Mouse (Mus musculus): ENCODE data around the gene Slc2a1.

Gene Slc2a1

GRCm38 (mm10) chr4:119157891-119158290, 49.4 kb downstream of the Slc2a1 start:
- H3K4me3 ChIP-seq (replicated peaks; ENCODE audit: low read length): no peak overlapping the region
- H3K36me3 ChIP-seq (ENCODE audit: insufficient read depth, low read length): no peaks in the 10 kb centered on the region
- TF ChIP-seq CTCF (conservative IDR thresholded peaks at IDR 0.05; ENCODE audit: low read length) (no peak), NANOG (IDR thresholded peaks at IDR 0.05; ENCODE audit: borderline replicate concordance, low read length) (no peak), POU5F1 (IDR thresholded peaks at IDR 0.05; ENCODE audit: borderline replicate concordance, low read length) (no peak)
- peaks cover 2% of the 10 kb centered on the region; the same call in 1 of the 2 replicates for H3K27me3 ChIP-seq (ENCODE audit: insufficient read depth, low read length)
- no peaks in the 10 kb centered on the region for H3K4me1 ChIP-seq (replicated peaks; ENCODE audit: low read depth, low read length)
- no peaks in the 10 kb centered on the region for H3K9me3 ChIP-seq (ENCODE audit: low read length)

GRCm38 (mm10) chr4:119161358-119161757, 52.8 kb downstream of the Slc2a1 start:
- Histone ChIP-seq H3K4me3 (replicated peaks; ENCODE audit: low read length) (no peak overlapping the region), H3K36me3 (ENCODE audit: insufficient read depth, low read length) (no peaks in the 10 kb centered on the region), H3K4me1 (replicated peaks; ENCODE audit: low read depth, low read length) (peaks cover 6% of the 10 kb centered on the region), H3K9me3 (ENCODE audit: low read length) (no peaks in the 10 kb centered on the region), H3K27me3 (ENCODE audit: insufficient read depth, low read length) (no peaks in the 10 kb centered on the region)
- TF ChIP-seq POU5F1 (IDR thresholded peaks at IDR 0.05; ENCODE audit: borderline replicate concordance, low read length) (no peak), CTCF (conservative IDR thresholded peaks at IDR 0.05; ENCODE audit: low read length) (no peak), NANOG (IDR thresholded peaks at IDR 0.05; ENCODE audit: borderline replicate concordance, low read length) (no peak)

DNA sequence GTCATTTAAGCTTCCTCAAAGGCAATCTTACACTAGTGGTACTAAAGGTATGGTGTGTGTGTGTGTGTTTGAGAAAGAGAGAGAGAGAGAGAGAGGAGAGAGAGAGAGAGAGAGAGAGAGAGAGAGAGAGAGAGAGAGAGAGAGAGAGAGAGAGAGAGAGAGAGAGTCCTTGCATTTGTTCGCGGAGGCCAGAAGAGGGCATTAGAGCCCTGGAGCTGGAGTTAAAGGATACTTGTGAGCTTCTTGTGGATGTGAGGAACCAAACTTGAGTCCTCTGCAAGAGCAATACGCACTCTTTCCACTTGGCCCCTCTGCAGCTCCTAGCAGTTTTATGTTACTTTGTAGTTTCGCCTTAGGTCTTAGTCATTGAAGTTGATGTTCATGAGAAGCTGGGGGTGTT, 54.5 kb downstream of the Slc2a1 start:
- TF ChIP-seq POU5F1 (IDR thresholded peaks at IDR 0.05; ENCODE audit: borderline replicate concordance, low read length) (no peak), NANOG (IDR thresholded peaks at IDR 0.05; ENCODE audit: borderline replicate concordance, low read length) (no peak), CTCF (conservative IDR thresholded peaks at IDR 0.05; ENCODE audit: low read length) (no peak)

DNA sequence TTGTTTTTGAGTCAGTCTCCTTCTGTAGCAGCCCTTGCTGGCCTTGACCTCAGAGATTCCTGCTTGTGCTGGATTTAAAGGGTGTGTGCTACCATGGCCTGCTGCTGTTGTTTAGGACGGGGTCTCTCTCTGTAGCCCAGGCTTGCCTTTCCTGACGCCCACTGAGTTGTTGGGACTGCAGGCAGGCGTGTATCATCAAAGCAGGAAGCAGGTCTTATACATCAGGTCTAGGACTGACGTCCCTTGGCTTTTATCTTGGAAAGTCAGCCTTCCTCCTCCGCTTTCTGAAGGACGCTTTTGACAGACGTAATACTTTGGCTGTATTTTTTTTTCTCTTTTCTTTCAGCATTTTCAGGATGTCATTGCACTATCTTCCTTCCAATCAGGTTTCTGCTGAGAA, 57.4 kb downstream of the Slc2a1 start:
- Histone ChIP-seq H3K4me1 (replicated peaks; ENCODE audit: low read depth, low read length) (peaks cover 34% of the 10 kb centered on the region), H3K27me3 (ENCODE audit: insufficient read depth, low read length) (no peaks in the 10 kb centered on the region), H3K9me3 (ENCODE audit: low read length) (no peaks in the 10 kb centered on the region), H3K4me3 (replicated peaks; ENCODE audit: low read length) (no peak overlapping the region), H3K36me3 (ENCODE audit: insufficient read depth, low read length) (peaks cover 20% of the 10 kb centered on the region)
- TF ChIP-seq POU5F1 (IDR thresholded peaks at IDR 0.05; ENCODE audit: borderline replicate concordance, low read length) (no peak), NANOG (IDR thresholded peaks at IDR 0.05; ENCODE audit: borderline replicate concordance, low read length) (no peak), CTCF (conservative IDR thresholded peaks at IDR 0.05; ENCODE audit: low read length) (no peak)

More for the DNA sequence above, 54.5 kb downstream of the Slc2a1 start:
- Histone ChIP-seq H3K36me3 (ENCODE audit: insufficient read depth, low read length) (no peaks in the 10 kb centered on the region), H3K4me1 (replicated peaks; ENCODE audit: low read depth, low read length) (peaks cover 16% of the 10 kb centered on the region), H3K27me3 (ENCODE audit: insufficient read depth, low read length) (no peaks in the 10 kb centered on the region), H3K4me3 (replicated peaks; ENCODE audit: low read length) (no peak overlapping the region), H3K9me3 (ENCODE audit: low read length) (no peaks in the 10 kb centered on the region)

DNA sequence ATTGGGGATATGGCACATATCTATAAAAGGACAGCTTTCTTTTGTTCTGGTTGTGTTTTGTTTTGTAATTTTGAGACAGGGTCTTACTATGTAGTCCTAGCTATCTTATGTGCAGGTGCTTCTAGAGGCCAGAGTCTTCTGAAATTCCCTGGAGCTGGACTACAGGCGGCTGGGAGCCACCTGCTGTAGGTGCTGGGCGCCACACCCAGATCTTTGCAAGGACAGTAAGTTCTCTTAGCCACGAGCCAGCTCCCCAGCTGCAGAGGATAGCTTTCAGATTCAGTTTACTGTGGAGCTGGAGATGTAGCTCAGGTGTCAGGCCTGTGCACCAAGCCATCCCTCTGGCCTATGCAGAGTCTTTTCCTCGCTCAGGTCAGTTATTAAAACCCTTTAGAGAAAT, 58.6 kb downstream of the Slc2a1 start:
- TF ChIP-seq CTCF (conservative IDR thresholded peaks at IDR 0.05; ENCODE audit: low read length): no peak
- H3K4me3 ChIP-seq (replicated peaks; ENCODE audit: low read length): no peak overlapping the region
- H3K36me3 ChIP-seq (ENCODE audit: insufficient read depth, low read length): peaks cover 20% of the 10 kb centered on the region
- no peaks in the 10 kb centered on the region; the same call in 1 of the 2 replicates for H3K27me3 ChIP-seq (ENCODE audit: insufficient read depth, low read length)
- no peaks in the 10 kb centered on the region for H3K9me3 ChIP-seq (ENCODE audit: low read length)
- H3K4me1 ChIP-seq (replicated peaks; ENCODE audit: low read depth, low read length): peaks cover 34% of the 10 kb centered on the region

DNA sequence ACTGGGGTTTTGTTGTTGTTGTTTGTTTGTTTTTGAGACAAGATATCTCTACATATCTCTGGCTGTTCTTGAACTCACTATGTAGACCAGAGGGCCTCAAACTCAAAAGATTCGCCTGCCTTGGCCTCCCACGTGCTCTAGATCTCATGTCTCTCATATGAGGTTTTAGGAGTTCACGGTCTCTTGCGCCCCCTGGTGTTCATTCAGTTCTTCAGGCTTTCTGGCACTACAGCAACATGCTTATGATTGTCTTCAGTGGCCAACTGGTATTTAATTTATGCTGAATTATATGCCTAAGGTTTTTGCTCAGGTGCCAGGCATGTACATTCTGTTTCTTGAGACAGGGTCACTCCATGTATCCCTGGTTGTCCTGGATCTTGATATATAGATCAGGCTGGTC, 59.2 kb downstream of the Slc2a1 start:
- H3K27me3 ChIP-seq (ENCODE audit: insufficient read depth, low read length): no peaks in the 10 kb centered on the region; the same call in 1 of the 2 replicates
- H3K4me3 ChIP-seq (replicated peaks; ENCODE audit: low read length): no peak overlapping the region
- no peak for TF ChIP-seq NANOG (IDR thresholded peaks at IDR 0.05; ENCODE audit: borderline replicate concordance, low read length)
- peak; percentile 80 for TF ChIP-seq CTCF (conservative IDR thresholded peaks at IDR 0.05; ENCODE audit: low read length)

GRCm38 (mm10) chr4:119172919-119173650, 64.6 kb downstream of the Slc2a1 start:
- Histone ChIP-seq H3K27me3 (ENCODE audit: insufficient read depth, low read length) (no peaks in the 10 kb centered on the region; the same call in 1 of the 2 replicates), H3K4me3 (replicated peaks; ENCODE audit: low read length) (peak overlapping the region; percentile 91), H3K36me3 (ENCODE audit: insufficient read depth, low read length) (peaks cover 20% of the 10 kb centered on the region), H3K4me1 (replicated peaks; ENCODE audit: low read depth, low read length) (peaks cover 32% of the 10 kb centered on the region), H3K9me3 (ENCODE audit: low read length) (no peaks in the 10 kb centered on the region)
- TF ChIP-seq CTCF (conservative IDR thresholded peaks at IDR 0.05; ENCODE audit: low read length) (no peak), NANOG (IDR thresholded peaks at IDR 0.05; ENCODE audit: borderline replicate concordance, low read length) (no peak), POU5F1 (IDR thresholded peaks at IDR 0.05; ENCODE audit: borderline replicate concordance, low read length) (no peak)

More for the DNA sequence above, 59.2 kb downstream of the Slc2a1 start:
- H3K36me3 ChIP-seq (ENCODE audit: insufficient read depth, low read length): peaks cover 20% of the 10 kb centered on the region
- no peaks in the 10 kb centered on the region for H3K9me3 ChIP-seq (ENCODE audit: low read length)
- H3K4me1 ChIP-seq (replicated peaks; ENCODE audit: low read depth, low read length): peaks cover 35% of the 10 kb centered on the region

DNA sequence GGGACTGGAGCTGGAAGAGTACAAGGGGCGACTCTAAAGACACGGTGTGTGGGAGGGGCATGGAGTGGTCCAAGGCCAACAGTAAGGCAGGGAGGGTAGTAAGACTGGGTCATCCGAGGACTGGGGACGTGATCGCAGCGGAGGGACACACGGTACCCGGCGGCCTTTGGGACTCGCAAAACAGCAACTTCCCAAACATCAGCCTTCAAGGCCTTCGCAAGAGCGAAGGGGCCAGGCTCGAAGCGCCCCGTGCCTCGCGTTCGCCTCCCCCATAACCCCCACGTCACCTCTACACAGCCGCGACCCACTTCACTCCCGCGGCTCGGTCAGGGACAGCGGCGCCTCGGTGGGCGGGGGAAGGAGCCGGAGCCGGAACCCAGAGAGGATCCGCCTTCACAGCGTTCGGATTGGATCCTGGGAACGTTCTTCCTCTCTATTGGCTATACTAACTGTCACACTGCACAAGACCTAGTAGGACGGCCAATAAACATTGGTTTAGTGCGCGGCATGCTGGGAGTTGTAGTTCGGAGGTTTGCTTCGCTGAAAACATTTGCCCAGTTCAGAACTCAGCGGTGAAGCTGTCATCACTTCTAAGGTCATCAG, 65.4 kb downstream of the Slc2a1 start, which contains the start of gene Zfp691:
Gene Zfp691 (minus strand): TSS at position 345 of the 603 bp plus-strand sequence.
- Histone ChIP-seq H3K27me3 (ENCODE audit: insufficient read depth, low read length) (no peaks in the 10 kb centered on the region; the same call in 1 of the 2 replicates), H3K4me3 (replicated peaks; ENCODE audit: low read length) (peak within 1 kb of the TSS; percentile 91), H3K4me1 (replicated peaks; ENCODE audit: low read depth, low read length) (peaks cover 31% of the 10 kb centered on the region), H3K9me3 (ENCODE audit: low read length) (no peaks in the 10 kb centered on the region), H3K36me3 (ENCODE audit: insufficient read depth, low read length) (peaks cover 14% of the 10 kb centered on the region)
- TF ChIP-seq POU5F1 (IDR thresholded peaks at IDR 0.05; ENCODE audit: borderline replicate concordance, low read length) (no peak), NANOG (IDR thresholded peaks at IDR 0.05; ENCODE audit: borderline replicate concordance, low read length) (no peak), CTCF (conservative IDR thresholded peaks at IDR 0.05; ENCODE audit: low read length) (no peak)
